Mouse (Mus musculus) cerebellum, adult 2 months (tissue): Measurements from ENCODE around the gene Hsd17b2. TPM values are rescaled to one million over a fixed set of nuclear protein-coding genes. Genes with fewer than 3 reads are reported as not detected.
A peak's percentile ranks its signal among the peaks of the same experiment; 100 is the strongest.

Source experiments
- DNase-seq, 2 experiments: peaks; one replicate each; pipeline ENCODE4 v3.0.0; 2021
- H3K27ac ChIP-seq: fragments of 200-500 bp; 2 replicates; pipeline ENCODE4 v1.5.1; 2012; ENCODE audit warnings: low read length, control low read depth, inconsistent platforms; ENCODE audit not compliant: insufficient read depth
- H3K27me3 ChIP-seq: fragments of 200-500 bp; 2 replicates; pipeline ENCODE4 v1.6.1; 2012; ENCODE audit warnings: inconsistent platforms, mild to moderate bottlenecking, low read length, moderate library complexity; ENCODE audit not compliant: control insufficient read depth, insufficient read depth
- H3K4me1 ChIP-seq: fragments of 200-500 bp; 2 replicates; pipeline ENCODE4 v1.6.1; 2011; ENCODE audit warnings: low read length; ENCODE audit not compliant: control insufficient read depth, insufficient read depth
- H3K4me3 ChIP-seq: fragments of 200-500 bp; replicated peaks from 2 replicates; pipeline ENCODE3; 2011; ENCODE audit warnings: mild to moderate bottlenecking, low read depth, low read length, control low read depth; ENCODE audit not compliant: insufficient read depth
- CTCF ChIP-seq: fragments of 200-500 bp; IDR thresholded peaks from 2 replicates; pipeline ENCODE4 v1.5.1; 2011; ENCODE audit warnings: low read depth, mild to moderate bottlenecking, control low read depth, low read length, moderate library complexity, borderline replicate concordance; ENCODE audit not compliant: insufficient read depth
- POLR2A ChIP-seq: fragments of 200-500 bp; IDR thresholded peaks from 2 replicates; pipeline ENCODE4 v1.6.1; 2011; ENCODE audit warnings: low read length, control low read depth, borderline replicate concordance; ENCODE audit not compliant: insufficient read depth
- WGBS: fragments of 180-500 bp; shearing (Covaris S2); methylation state at CpG from one replicate; pipeline ENCODE4 v1.1.7; 2018; 5-methylcytosine and 5-hydroxymethylcytosine counted together
- polyA plus RNA-seq: library from polyadenylated mRNA; depleted of rRNA; stranded (reverse); fragments of >200 nt; gene quantifications from 2 replicates; pipeline ENCODE4 v1.2.3, GENCODE M21; 2012

The Hsd17b2 gene
- polyA plus RNA-seq, 1 experiment, result 2.0 TPM

- no peaks in the 10 kb centered on the region for H3K27me3 ChIP-seq
- DNase-seq, result no peak
- no peak for TF ChIP-seq POLR2A
- no peak for TF ChIP-seq CTCF
- H3K4me3 ChIP-seq, result no peak overlapping the region
- no peaks in the 10 kb centered on the region for H3K4me1 ChIP-seq
- 78% methylated on average over 5 of the region's 5 CpGs for WGBS
- no peak overlapping the region for H3K27ac ChIP-seq
Observed at GRCm38 (mm10) chr8:117765947-117766346, 64.2 kb downstream of the Hsd17b2 start.

GRCm38 (mm10) chr8:117768971-117769370, 67.3 kb downstream of the Hsd17b2 start:
- no peak overlapping the region for H3K27ac ChIP-seq
- no peak overlapping the region for H3K4me3 ChIP-seq
- DNase-seq, result no peak
- no peaks in the 10 kb centered on the region for H3K27me3 ChIP-seq
- WGBS, result 70% methylated on average over 7 of the region's 7 CpGs
- H3K4me1 ChIP-seq, result no peaks in the 10 kb centered on the region
- no peak for TF ChIP-seq CTCF
- no peak for TF ChIP-seq POLR2A

- no peak for TF ChIP-seq CTCF
- no peak overlapping the region for H3K4me3 ChIP-seq
- WGBS, result 83% methylated on average over 9 of the region's 9 CpGs
- H3K27me3 ChIP-seq, result no peaks in the 10 kb centered on the region
- no peak for DNase-seq
- no peak overlapping the region for H3K27ac ChIP-seq
- no peaks in the 10 kb centered on the region for H3K4me1 ChIP-seq
Observed at GRCm38 (mm10) chr8:117771115-117771836, 69.6 kb downstream of the Hsd17b2 start.

- no peak for TF ChIP-seq POLR2A
- peak; percentile 47; the same call in 1 of the 2 replicates for TF ChIP-seq CTCF
- H3K27ac ChIP-seq, result no peak overlapping the region
- peak in 1 of 2 experiments; percentile 12 for DNase-seq
- WGBS, result 68% methylated on average over 2 of the region's 2 CpGs
- H3K4me3 ChIP-seq, result no peak overlapping the region
- no peaks in the 10 kb centered on the region for H3K27me3 ChIP-seq
- no peaks in the 10 kb centered on the region for H3K4me1 ChIP-seq
Observed at GRCm38 (mm10) chr8:117772126-117772525, 70.4 kb downstream of the Hsd17b2 start.

- H3K4me3 ChIP-seq, result no peak overlapping the region
- TF ChIP-seq POLR2A (no peak), CTCF (peak; percentile 12; the same call in 1 of the 2 replicates)
- no peak for DNase-seq
- WGBS, result 76% methylated on average over 2 of the region's 2 CpGs
- no peaks in the 10 kb centered on the region for H3K27me3 ChIP-seq
- no peaks in the 10 kb centered on the region for H3K4me1 ChIP-seq
- H3K27ac ChIP-seq, result no peak overlapping the region
Observed at GRCm38 (mm10) chr8:117772597-117772996, 70.9 kb downstream of the Hsd17b2 start.

- no peak for DNase-seq
- Histone ChIP-seq H3K4me1 (no peaks in the 10 kb centered on the region), H3K4me3 (no peak overlapping the region), H3K27ac (no peak overlapping the region), H3K27me3 (no peaks in the 10 kb centered on the region)
- WGBS, result 50% methylated on average over 10 of the region's 10 CpGs
- TF ChIP-seq POLR2A, result no peak
Observed at GRCm38 (mm10) chr8:117775626-117776025, 73.9 kb downstream of the Hsd17b2 start.

- DNase-seq, result no peak
- 91% methylated on average over 10 of the region's 10 CpGs for WGBS
- H3K27ac ChIP-seq, result no peak overlapping the region
- TF ChIP-seq POLR2A (no peak), CTCF (no peak)
- H3K4me1 ChIP-seq, result no peaks in the 10 kb centered on the region
- H3K27me3 ChIP-seq, result no peaks in the 10 kb centered on the region
- no peak overlapping the region for H3K4me3 ChIP-seq
Observed at GRCm38 (mm10) chr8:117776075-117776474, 74.4 kb downstream of the Hsd17b2 start.

- no peaks in the 10 kb centered on the region for H3K4me1 ChIP-seq
- 35% methylated on average over 11 of the region's 11 CpGs for WGBS
- no peak overlapping the region for H3K4me3 ChIP-seq
- H3K27ac ChIP-seq, result no peak overlapping the region
- TF ChIP-seq CTCF (no peak), POLR2A (no peak)
- DNase-seq, result no peak
- no peaks in the 10 kb centered on the region for H3K27me3 ChIP-seq
Observed at GRCm38 (mm10) chr8:117778531-117779322, 77.0 kb downstream of the Hsd17b2 start.
